Mouse (Mus musculus) C2C12 (cell line): ENCODE measurements around the gene Gm21885. TPM values are rescaled to one million over a fixed set of nuclear protein-coding genes. Genes with fewer than 3 reads are reported as not detected.

Experiments
- H3K27me3 ChIP-seq: one replicate; pipeline ENCODE4 v1.6.1; 2011; ENCODE audit not compliant: control insufficient read depth, insufficient read depth, insufficient read length
- H3K36me3 ChIP-seq: one replicate; pipeline ENCODE4 v1.6.1; 2011; ENCODE audit not compliant: control insufficient read depth, insufficient read depth
- H3K4me3 ChIP-seq: one replicate; pipeline ENCODE4 v1.5.1; 2011; ENCODE audit warnings: mild to moderate bottlenecking, control low read depth; ENCODE audit not compliant: poor library complexity, insufficient read depth, severe bottlenecking
- H3K79me2 ChIP-seq: one replicate; pipeline ENCODE4 v1.6.1; 2011; ENCODE audit not compliant: control insufficient read depth, insufficient read depth
- H3K79me3 ChIP-seq: one replicate; pipeline ENCODE4 v1.6.1; 2011; ENCODE audit warnings: low read depth, control low read depth
- H3ac ChIP-seq: one replicate; pipeline ENCODE3; 2011; ENCODE audit warnings: low read depth; ENCODE audit not compliant: control insufficient read depth, insufficient read length
- CEBPB ChIP-seq: IDR thresholded peaks from one replicate; pipeline ENCODE4 v1.6.1; 2011; ENCODE audit warnings: low read depth, mild to moderate bottlenecking, control low read depth, moderate library complexity
- CTCF ChIP-seq: IDR thresholded peaks from one replicate; pipeline ENCODE4 v1.5.1; 2011; ENCODE audit not compliant: control insufficient read depth, insufficient read depth, insufficient read length
- FOSL1 ChIP-seq: IDR thresholded peaks from one replicate; pipeline ENCODE4 v1.8.0; 2011; ENCODE audit warnings: mild to moderate bottlenecking, low read length; ENCODE audit not compliant: poor library complexity, insufficient read depth, severe bottlenecking
- MAX ChIP-seq: IDR thresholded peaks from one replicate; pipeline ENCODE4 v1.6.1; 2011; ENCODE audit warnings: mild to moderate bottlenecking, control low read depth
- MYOD1 ChIP-seq: IDR thresholded peaks from one replicate; pipeline ENCODE4 v1.6.1; 2011; ENCODE audit warnings: low read depth; ENCODE audit not compliant: control insufficient read depth, insufficient read length
- MYOG ChIP-seq: IDR thresholded peaks from one replicate; pipeline ENCODE4 v1.6.1; 2011; ENCODE audit not compliant: control insufficient read depth, insufficient read length; ENCODE audit errors: extremely low read depth
- USF1 ChIP-seq: IDR thresholded peaks from one replicate; pipeline ENCODE4 v1.6.1; 2011; ENCODE audit warnings: low read depth, mild to moderate bottlenecking, control low read depth, moderate library complexity
- long read RNA-seq, 2 experiments: library from polyadenylated mRNA; unstranded; transcript quantifications; one replicate each; pipeline ENCODE4 v2.0.0; 2019 to 2020
- polyA plus RNA-seq: library from polyadenylated mRNA; unstranded; fragments of >200 nt; fragmentation: generic; extraction: Trizol; gene quantifications from one replicate; pipeline ENCODE4 v1.2.1, GENCODE M21; 2012; ENCODE audit warnings: missing spikeins

Gene Gm21885
- not detected for polyA plus RNA-seq
- long read RNA-seq, experiment 1: 0 reads
- long read RNA-seq, experiment 2: 0 reads

GRCm38 (mm10) chr11:94281199-94282181 lies at the start of gene Gm21885:
Gene Gm21885 (plus strand): TSS chr11:94281873.
- TF ChIP-seq MYOD1: no peak
- TF ChIP-seq FOSL1: no peak
- TF ChIP-seq CEBPB: no peak
- no peak for TF ChIP-seq CTCF
- TF ChIP-seq MYOG: no peak
- TF ChIP-seq USF1: no peak
- no peak for TF ChIP-seq MAX
- H3K79me2 ChIP-seq: no peaks in the 10 kb centered on the region

GRCm38 (mm10) chr11:94233405-94233804 lies 48.3 kb upstream of the Gm21885 start:
- Histone ChIP-seq H3K79me2 (no peaks in the 10 kb centered on the region), H3K79me3 (no peaks in the 10 kb centered on the region), H3K4me3 (no peak overlapping the region), H3K27me3 (no peaks in the 10 kb centered on the region), H3ac (no peak overlapping the region), H3K36me3 (no peaks in the 10 kb centered on the region)
- TF ChIP-seq MYOD1: no peak
- no peak for TF ChIP-seq CEBPB
- no peak for TF ChIP-seq FOSL1
- TF ChIP-seq MAX: no peak
- TF ChIP-seq USF1: no peak
- TF ChIP-seq MYOG: no peak
- TF ChIP-seq CTCF: no peak

More at GRCm38 (mm10) chr11:94281199-94282181, at the start of gene Gm21885:
- Histone ChIP-seq H3K4me3 (no peak within 1 kb of the TSS), H3K36me3 (peaks cover 36% of the 10 kb centered on the region), H3K79me3 (no peaks in the 10 kb centered on the region), H3ac (no peak within 1 kb of the TSS), H3K27me3 (no peaks in the 10 kb centered on the region)

DNA sequence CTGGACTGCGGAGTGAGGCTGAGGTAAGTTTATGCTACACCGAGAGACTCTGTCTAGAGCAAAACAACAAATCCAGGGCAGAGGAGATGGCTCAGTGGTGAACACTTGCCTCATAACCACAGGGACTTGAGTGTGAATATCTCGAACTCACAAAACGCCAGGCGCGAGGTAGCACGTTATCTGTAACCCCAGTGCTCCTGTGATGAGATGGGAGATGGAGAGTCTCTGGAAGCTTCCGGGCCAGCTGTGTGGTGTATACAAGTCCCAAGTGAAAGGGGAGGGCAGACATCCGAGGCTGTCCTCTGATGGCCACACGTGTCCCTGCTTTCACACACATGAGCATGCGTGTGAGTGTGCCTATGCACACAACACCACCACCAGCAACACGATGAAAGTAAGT lies 47.3 kb upstream of the Gm21885 start:
- Histone ChIP-seq H3K4me3 (no peak overlapping the region), H3K79me3 (no peaks in the 10 kb centered on the region)

DNA sequence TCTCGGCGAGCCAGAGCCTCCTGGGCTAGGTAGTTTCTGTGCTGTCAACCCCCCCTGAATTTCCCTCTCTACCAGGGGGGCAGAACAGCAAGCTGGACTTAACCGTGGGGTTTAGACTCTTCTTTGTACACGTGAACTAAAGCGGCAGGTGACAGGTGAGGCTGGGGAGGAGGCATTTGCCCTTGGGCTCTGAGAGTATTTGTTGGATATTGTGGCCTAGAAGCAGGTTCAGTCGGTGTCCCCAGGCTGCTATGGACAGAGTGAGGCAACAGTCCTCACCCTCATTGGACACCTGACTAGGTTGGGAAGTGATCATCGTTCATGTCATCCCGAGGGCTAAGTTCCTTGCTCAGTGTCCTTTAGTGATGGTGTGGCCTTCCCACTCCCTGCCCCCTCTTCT lies 46.8 kb upstream of the Gm21885 start:
- H3K36me3 ChIP-seq: no peaks in the 10 kb centered on the region
- H3K4me3 ChIP-seq: no peak overlapping the region
- no peak for TF ChIP-seq MAX
- no peaks in the 10 kb centered on the region for H3K27me3 ChIP-seq
- no peaks in the 10 kb centered on the region for H3K79me2 ChIP-seq
- no peak overlapping the region for H3ac ChIP-seq
- no peaks in the 10 kb centered on the region for H3K79me3 ChIP-seq

More for the DNA sequence above, 47.3 kb upstream of the Gm21885 start:
- Histone ChIP-seq H3K79me2 (no peaks in the 10 kb centered on the region), H3ac (no peak overlapping the region), H3K27me3 (no peaks in the 10 kb centered on the region), H3K36me3 (no peaks in the 10 kb centered on the region)
- TF ChIP-seq USF1 (no peak), MAX (no peak), MYOD1 (no peak), FOSL1 (no peak), MYOG (no peak), CEBPB (no peak), CTCF (no peak)

DNA sequence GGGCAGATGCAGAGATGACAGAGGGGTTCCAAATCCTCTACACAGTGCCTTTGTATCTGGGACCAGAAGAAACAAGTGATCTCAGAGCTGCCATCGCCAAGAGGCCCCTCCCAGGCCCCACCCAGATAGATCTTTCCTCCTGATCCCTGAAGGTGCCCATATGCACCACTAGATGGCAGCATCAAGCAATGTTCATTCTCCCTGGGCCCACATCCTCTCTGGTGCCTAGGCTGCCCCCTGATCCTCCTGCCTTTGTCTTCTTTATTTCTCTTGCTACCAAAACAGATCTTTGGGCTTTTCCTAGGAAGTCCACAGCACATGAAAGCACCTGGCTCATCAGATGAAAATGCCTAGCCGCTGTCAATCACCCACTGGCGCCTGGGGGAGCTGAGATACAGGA lies 45.6 kb upstream of the Gm21885 start:
- peak; percentile 26 for TF ChIP-seq CTCF
- no peak for TF ChIP-seq USF1
- Histone ChIP-seq H3ac (peak overlapping the region; percentile 36), H3K4me3 (no peak overlapping the region), H3K36me3 (no peaks in the 10 kb centered on the region), H3K79me2 (no peaks in the 10 kb centered on the region), H3K79me3 (no peaks in the 10 kb centered on the region), H3K27me3 (no peaks in the 10 kb centered on the region)

DNA sequence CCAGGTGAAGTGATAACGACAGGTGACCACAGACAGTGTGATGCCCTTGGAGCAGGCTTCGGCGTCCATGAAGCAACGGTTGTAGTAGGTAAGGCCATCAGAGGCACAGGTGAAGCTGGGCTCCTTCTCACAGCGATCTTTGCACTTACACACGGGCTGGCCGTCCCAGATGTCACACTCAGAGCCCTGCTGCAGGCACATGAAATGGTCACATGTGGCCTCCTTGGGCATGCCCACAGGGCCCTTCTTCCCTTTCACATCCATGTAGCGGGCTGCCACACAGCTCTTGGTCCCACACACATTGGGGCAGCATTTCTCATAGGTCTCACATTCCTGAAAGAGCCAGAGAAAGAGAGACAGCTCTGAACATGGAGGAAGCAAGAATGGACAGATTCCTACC lies 42.9 kb upstream of the Gm21885 start:
- TF ChIP-seq CEBPB: no peak
- TF ChIP-seq CTCF: no peak
- TF ChIP-seq MYOD1: no peak
- TF ChIP-seq MYOG: no peak
- no peak for TF ChIP-seq FOSL1
- no peak for TF ChIP-seq USF1
- no peak for TF ChIP-seq MAX
- Histone ChIP-seq H3K79me3 (no peaks in the 10 kb centered on the region), H3ac (no peak overlapping the region)

More for the DNA sequence above, 42.9 kb upstream of the Gm21885 start:
- Histone ChIP-seq H3K27me3 (no peaks in the 10 kb centered on the region), H3K4me3 (no peak overlapping the region), H3K36me3 (no peaks in the 10 kb centered on the region), H3K79me2 (no peaks in the 10 kb centered on the region)
